Mouse (Mus musculus) left cerebral cortex, postnatal 10 days (tissue): Measurements from ENCODE around the gene Tbxas1. TPM values are rescaled to one million over a fixed set of nuclear protein-coding genes. Genes with fewer than 3 reads are reported as not detected.
A peak's percentile ranks its signal among the peaks of the same experiment; 100 is the strongest.

ENCODE experiments used
- DNase-seq, 2 experiments: peaks; one replicate each; pipeline ENCODE4 v3.0.0; 2021 to 2022; ENCODE audit warnings: low spot score in 2 of 2, mixed read lengths in 1 of 2; ENCODE audit errors: extremely low spot score in 1 of 2
- intact Hi-C: fragments of 180-260 bp; cut with DNase I; formaldehyde crosslinking; loops from one replicate; pipeline ENCODE4 v1.15.1; 2025
- total RNA-seq, 2 experiments: library from RNA; stranded (reverse); gene quantifications; 2 replicates each; pipeline ENCODE4 v1.2.3; 2021

The Tbxas1 gene
- total RNA-seq, 2 experiments from 2014 or later: 2.1 to 2.9 TPM

GRCm38 (mm10) chr6:39054206-39054864, 179.1 kb downstream of the Tbxas1 start:
- DNase-seq: no peak
- intact Hi-C loops: no loop called here

GRCm38 (mm10) chr6:39054878-39055508, 179.8 kb downstream of the Tbxas1 start:
- intact Hi-C loops: no loop called here
- DNase-seq: no peak

- intact Hi-C loops: no loop called here
- DNase-seq: no peak
Measured at GRCm38 (mm10) chr6:39055831-39056261, 180.6 kb downstream of the Tbxas1 start.

GRCm38 (mm10) chr6:39057161-39057560, 182.0 kb downstream of the Tbxas1 start:
- DNase-seq: no peak
- intact Hi-C loops: no loop called here

- intact Hi-C loops: no loop called here
- no peak for DNase-seq
Measured at GRCm38 (mm10) chr6:39058389-39058788, 183.2 kb downstream of the Tbxas1 start.

GRCm38 (mm10) chr6:39058936-39059335, 183.7 kb downstream of the Tbxas1 start:
- intact Hi-C loops: no loop called here
- no peak for DNase-seq

- DNase-seq: no peak
- intact Hi-C loops: loop anchor here (10.0 kb wide), 1 partner anchor 405 kb away; no protein-coding TSS in a partner anchor
Measured at GRCm38 (mm10) chr6:39059547-39060497, 184.6 kb downstream of the Tbxas1 start.

- DNase-seq: no peak
- intact Hi-C loops: loop anchor here (10.0 kb wide), 1 partner anchor 406 kb away; no protein-coding TSS in a partner anchor
Measured at GRCm38 (mm10) chr6:39061180-39061579, 186.0 kb downstream of the Tbxas1 start.

GRCm38 (mm10) chr6:39063541-39063940, 188.3 kb downstream of the Tbxas1 start:
- intact Hi-C loops: loop anchor here (10.0 kb wide), 1 partner anchor 409 kb away; no protein-coding TSS in a partner anchor

GRCm38 (mm10) chr6:39066935-39067578, 191.9 kb downstream of the Tbxas1 start:
- intact Hi-C loops: loop anchor here (1.0 to 10.0 kb wide), 3 partner anchors 193 to 412 kb away; no protein-coding TSS in a partner anchor
- DNase-seq: peak; percentile 80 to 87

More at GRCm38 (mm10) chr6:39063541-39063940, 188.3 kb downstream of the Tbxas1 start:
- DNase-seq: no peak

GRCm38 (mm10) chr6:39072664-39073063, 197.5 kb downstream of the Tbxas1 start:
- no peak for DNase-seq
- intact Hi-C loops: no loop called here

GRCm38 (mm10) chr6:39074186-39074585, 199.0 kb downstream of the Tbxas1 start:
- no peak for DNase-seq
- intact Hi-C loops: no loop called here

- no peak for DNase-seq
- intact Hi-C loops: no loop called here
Measured at GRCm38 (mm10) chr6:39076498-39076897, 201.3 kb downstream of the Tbxas1 start.

GRCm38 (mm10) chr6:39104631-39105030, 229.4 kb downstream of the Tbxas1 start:
- no peak for DNase-seq
- intact Hi-C loops: no loop called here

- intact Hi-C loops: no loop called here
- DNase-seq: no peak
Measured at GRCm38 (mm10) chr6:39106812-39107211, 231.6 kb downstream of the Tbxas1 start.

- no peak for DNase-seq
- intact Hi-C loops: no loop called here
Measured at GRCm38 (mm10) chr6:39112701-39113100, 237.5 kb downstream of the Tbxas1 start.

- intact Hi-C loops: no loop called here
Measured at GRCm38 (mm10) chr6:39113141-39113540, 237.9 kb downstream of the Tbxas1 start.

GRCm38 (mm10) chr6:39115438-39115837, 240.2 kb downstream of the Tbxas1 start:
- DNase-seq: no peak
- intact Hi-C loops: no loop called here

More at GRCm38 (mm10) chr6:39113141-39113540, 237.9 kb downstream of the Tbxas1 start:
- DNase-seq: no peak
